Mouse (Mus musculus) G1E (cell line): ENCODE measurements around the gene Ctnnbip1.

ENCODE experiments used
- CTCF ChIP-seq: IDR thresholded peaks from 2 replicates; pipeline ENCODE4 v1.5.1; 2012; ENCODE audit warnings: low read depth, low read length, inconsistent platforms, mixed read lengths
- GATA1 ChIP-seq: IDR thresholded peaks from 2 replicates; pipeline ENCODE4 v1.6.1; 2012; ENCODE audit warnings: borderline replicate concordance, low read length, inconsistent platforms, mixed read lengths
- GATA2 ChIP-seq: IDR thresholded peaks from 2 replicates; pipeline ENCODE4 v1.6.1; 2012; ENCODE audit warnings: low read depth, low read length, inconsistent platforms, borderline replicate concordance

DNA sequence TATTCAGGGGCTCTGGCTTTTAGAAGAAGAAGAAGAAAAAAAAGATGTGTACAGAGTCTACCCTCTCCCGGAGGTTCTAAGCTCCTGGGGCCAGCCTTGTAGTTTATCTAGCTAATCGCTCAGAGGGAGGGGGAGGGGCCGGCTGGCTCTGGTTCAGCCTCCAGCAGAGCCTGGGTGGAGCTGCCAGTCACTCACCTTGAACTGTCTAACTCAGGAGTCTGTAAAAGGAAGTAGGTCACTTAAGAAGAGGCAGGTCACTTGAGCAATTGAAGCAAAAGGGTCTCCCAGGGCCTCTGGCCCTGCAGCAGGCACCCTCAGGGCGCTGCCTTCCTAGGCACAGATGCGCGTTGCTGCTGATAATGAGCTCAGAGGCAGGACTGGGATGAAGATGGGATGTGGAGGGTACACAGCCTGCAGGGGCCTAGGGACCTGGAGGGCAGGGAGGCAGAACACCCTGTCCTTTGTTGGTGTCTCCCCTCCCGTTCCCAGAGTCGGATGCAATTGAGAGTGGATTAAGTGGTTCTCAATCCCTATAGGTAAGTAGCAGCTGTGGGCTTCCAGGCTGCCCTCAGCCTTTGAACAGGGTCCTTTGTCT is 49.5 kb downstream of the Ctnnbip1 start:
- TF ChIP-seq CTCF (no peak), GATA1 (no peak), GATA2 (no peak)
